Mouse (Mus musculus) heart, embryonic 14.5 days (tissue): ENCODE measurements around the gene Usp21. TPM values are rescaled to one million over a fixed set of nuclear protein-coding genes. Genes with fewer than 3 reads are reported as not detected.
A peak's percentile ranks its signal among the peaks of the same experiment; 100 is the strongest.
"Not testable (repeated sequence)": the region's sequence is repeated elsewhere in the genome, so short reads cannot be mapped to it uniquely, and the experiment has no call there.

Experiments used
- ATAC-seq: fragments of 200-750 bp; cut with Nextera tagmentation; 2 replicates; pipeline ENCODE4 v1.8.0; 2017; ENCODE audit warnings: low read depth, moderate TSS enrichment; ENCODE audit not compliant: insufficient number of reproducible peaks, insufficient read depth, low FRiP score
- H3K27ac ChIP-seq, 2 experiments: fragments of 200-500 bp in 1 of 2; fragments of 300-500 bp in 1 of 2; sonication (generic) in 1 of 2; replicated peaks in 1 of 2; 2 replicates each; pipeline ENCODE4 v1.5.1; 2012 to 2014; ENCODE audit warnings: low read depth in 2 of 2, low read length in 2 of 2, control low read depth in 1 of 2, mild to moderate bottlenecking in 1 of 2, mixed read lengths in 1 of 2; ENCODE audit not compliant: control insufficient read depth in 1 of 2, insufficient read depth in 1 of 2
- H3K27me3 ChIP-seq: fragments of 300-500 bp; sonication (generic); 2 replicates; pipeline ENCODE4 v1.6.1; 2014; ENCODE audit warnings: mild to moderate bottlenecking, low read length, control low read depth; ENCODE audit not compliant: control insufficient read depth, insufficient read depth
- H3K36me3 ChIP-seq: fragments of 300-500 bp; sonication (generic); 2 replicates; pipeline ENCODE4 v1.6.1; 2014; ENCODE audit warnings: mild to moderate bottlenecking, control low read depth, low read length, mixed read lengths; ENCODE audit not compliant: control insufficient read depth, insufficient read depth
- H3K4me1 ChIP-seq, 2 experiments: fragments of 200-500 bp in 1 of 2; fragments of 300-500 bp in 1 of 2; sonication (generic) in 1 of 2; 2 replicates each; pipeline ENCODE4 v1.6.1; 2012 to 2014; ENCODE audit warnings: low read length in 2 of 2, control low read depth in 1 of 2, mixed read lengths in 1 of 2; ENCODE audit not compliant: control insufficient read depth in 2 of 2, insufficient read depth in 2 of 2
- H3K4me2 ChIP-seq: fragments of 300-500 bp; sonication (generic); 2 replicates; pipeline ENCODE4 v1.6.1; 2014; ENCODE audit warnings: mild to moderate bottlenecking, low read length
- H3K4me3 ChIP-seq, 2 experiments: fragments of 200-500 bp in 1 of 2; fragments of 300-500 bp in 1 of 2; sonication (generic) in 1 of 2; 2 replicates each; pipeline ENCODE4 v1.5.1; 2012 to 2014; ENCODE audit warnings: low read length in 2 of 2, mild to moderate bottlenecking in 2 of 2, control low read depth in 1 of 2, low read depth in 1 of 2, moderate library complexity in 1 of 2; ENCODE audit not compliant: control insufficient read depth in 1 of 2, insufficient read depth in 1 of 2
- H3K9ac ChIP-seq: fragments of 300-500 bp; sonication (generic); 2 replicates; pipeline ENCODE4 v1.6.1; 2014; ENCODE audit warnings: mild to moderate bottlenecking, low read length
- H3K9me3 ChIP-seq: fragments of 300-500 bp; sonication (generic); 2 replicates; pipeline ENCODE4 v1.6.1; 2016; ENCODE audit warnings: low read length, control low read depth; ENCODE audit not compliant: control insufficient read depth
- WGBS: fragments of 180-500 bp; shearing (Covaris S2); extraction: QIAGEN DNeasy Blood & Tissue Kit; methylation state at CpG from one replicate; pipeline ENCODE4 v1.1.7; 2014; 5-methylcytosine and 5-hydroxymethylcytosine counted together
- polyA plus RNA-seq: library from polyadenylated mRNA; unstranded; fragments of >200 nt; fragmentation: Nextera tagmentation; extraction: Ambion mirVana; gene quantifications from 2 replicates; pipeline ENCODE4 v1.2.1, GENCODE M21; 2014

Gene Usp21
- polyA plus RNA-seq, 1 experiment from 2014 or later, result 45.5 TPM

GRCm38 (mm10) chr1:171247453-171247841 lies 40.3 kb downstream of the Usp21 start:
- WGBS, result 9% methylated on average over 13 of the region's 13 CpGs
- H3K27ac ChIP-seq, result peak overlapping the region; percentile 88 to 94
- H3K27me3 ChIP-seq, result no peaks in the 10 kb centered on the region
- ATAC-seq, result 0 out of 2 replicates have a peak, but pooled peaks have one; percentile 0
- H3K36me3 ChIP-seq, result peaks cover 32% of the 10 kb centered on the region
- H3K9me3 ChIP-seq, result no peaks in the 10 kb centered on the region
- H3K4me3 ChIP-seq, result peak overlapping the region; percentile 55 to 86
- H3K9ac ChIP-seq, result peak overlapping the region; percentile 67
- peaks cover 26 to 50% of the 10 kb centered on the region in 2 experiments for H3K4me1 ChIP-seq
- peak overlapping the region; percentile 95 for H3K4me2 ChIP-seq

GRCm38 (mm10) chr1:171246709-171247452 lies 40.9 kb downstream of the Usp21 start:
- peak; percentile 89 for ATAC-seq
- H3K36me3 ChIP-seq, result peaks cover 37% of the 10 kb centered on the region
- peak overlapping the region; percentile 86 to 98 for H3K4me3 ChIP-seq
- WGBS, result under 1% methylated on average over 41 of the region's 41 CpGs
- peak overlapping the region; percentile 95 for H3K4me2 ChIP-seq
- H3K4me1 ChIP-seq, result peaks cover 22 to 44% of the 10 kb centered on the region in 2 experiments
- peak overlapping the region; percentile 96 for H3K9ac ChIP-seq
- peak overlapping the region; percentile 88 to 94 for H3K27ac ChIP-seq
- H3K27me3 ChIP-seq, result no peaks in the 10 kb centered on the region
- no peaks in the 10 kb centered on the region for H3K9me3 ChIP-seq

- no peak overlapping the region for H3K9ac ChIP-seq
- no peaks in the 10 kb centered on the region for H3K27me3 ChIP-seq
- no peaks in the 10 kb centered on the region for H3K9me3 ChIP-seq
- ATAC-seq, result no peak
- H3K4me2 ChIP-seq, result peak overlapping the region; percentile 95
- H3K36me3 ChIP-seq, result peaks cover 53% of the 10 kb centered on the region
- 89% methylated on average over 8 of the region's 8 CpGs for WGBS
- no peak overlapping the region for H3K27ac ChIP-seq
- H3K4me1 ChIP-seq, result peaks cover 11 to 33% of the 10 kb centered on the region in 2 experiments
- no peak overlapping the region for H3K4me3 ChIP-seq
These were observed 42.4 kb downstream of the Usp21 start for GRCm38 (mm10) chr1:171245353-171245752.

GRCm38 (mm10) chr1:171241952-171242351 lies 45.8 kb downstream of the Usp21 start:
- whole genome bisulfite sequencing, result 90% methylated on average over 12 of the region's 12 CpGs
- H3K9me3 ChIP-seq, H3K27ac ChIP-seq, H3K9ac ChIP-seq, H3K4me2 ChIP-seq, ATAC-seq, H3K4me3 ChIP-seq, H3K27me3 ChIP-seq: not testable (repeated sequence)
- H3K4me1 ChIP-seq, result peaks cover 3 to 11% of the 10 kb centered on the region in 2 experiments; a peak in 2 of 4 replicates
- peaks cover 87% of the 10 kb centered on the region for H3K36me3 ChIP-seq

GRCm38 (mm10) chr1:171240911-171241310 lies 46.9 kb downstream of the Usp21 start:
- 90% methylated on average over 10 of the region's 10 CpGs for WGBS

GRCm38 (mm10) chr1:171239992-171240744 lies 47.6 kb downstream of the Usp21 start:
- peaks cover 0 to 4% of the 10 kb centered on the region in 2 experiments; a peak in 1 of 4 replicates for H3K4me1 ChIP-seq
- H3K36me3 ChIP-seq, result peaks cover 98% of the 10 kb centered on the region
- no peaks in the 10 kb centered on the region for H3K27me3 ChIP-seq
- WGBS, result 73% methylated on average over 15 of the region's 15 CpGs
- H3K9ac ChIP-seq, result no peak overlapping the region; the same call in 1 of the 2 replicates
- H3K4me2 ChIP-seq, result no peak overlapping the region
- H3K4me3 ChIP-seq, result no peak overlapping the region
- H3K9me3 ChIP-seq, result no peaks in the 10 kb centered on the region
- no peak overlapping the region for H3K27ac ChIP-seq
- no peak for ATAC-seq

More at GRCm38 (mm10) chr1:171240911-171241310, 46.9 kb downstream of the Usp21 start:
- Histone ChIP-seq H3K4me1 (peaks cover 1 to 6% of the 10 kb centered on the region in 2 experiments; a peak in 2 of 4 replicates), H3K9ac (no peak overlapping the region), H3K4me2 (no peak overlapping the region), H3K36me3 (peaks cover 97% of the 10 kb centered on the region), H3K27me3 (no peaks in the 10 kb centered on the region), H3K27ac (no peak overlapping the region), H3K9me3 (no peaks in the 10 kb centered on the region), H3K4me3 (no peak overlapping the region)
- ATAC-seq, result no peak

- H3K27ac ChIP-seq, result no peak overlapping the region
- no peak overlapping the region for H3K4me2 ChIP-seq
- no peak for ATAC-seq
- WGBS, result 66% methylated on average over 14 of the region's 14 CpGs
- peaks cover 3 to 4% of the 10 kb centered on the region in 2 experiments; a peak in 2 of 4 replicates for H3K4me1 ChIP-seq
- no peaks in the 10 kb centered on the region for H3K27me3 ChIP-seq
- H3K4me3 ChIP-seq, result no peak overlapping the region
- H3K36me3 ChIP-seq, result peaks cover 99% of the 10 kb centered on the region
- H3K9me3 ChIP-seq, result no peaks in the 10 kb centered on the region
- H3K9ac ChIP-seq, result no peak overlapping the region
These were observed 49.3 kb downstream of the Usp21 start for GRCm38 (mm10) chr1:171238463-171238862.
